Comparison of ENCODE assay signal across 8 mouse cellular contexts in the genomic region with DNA sequence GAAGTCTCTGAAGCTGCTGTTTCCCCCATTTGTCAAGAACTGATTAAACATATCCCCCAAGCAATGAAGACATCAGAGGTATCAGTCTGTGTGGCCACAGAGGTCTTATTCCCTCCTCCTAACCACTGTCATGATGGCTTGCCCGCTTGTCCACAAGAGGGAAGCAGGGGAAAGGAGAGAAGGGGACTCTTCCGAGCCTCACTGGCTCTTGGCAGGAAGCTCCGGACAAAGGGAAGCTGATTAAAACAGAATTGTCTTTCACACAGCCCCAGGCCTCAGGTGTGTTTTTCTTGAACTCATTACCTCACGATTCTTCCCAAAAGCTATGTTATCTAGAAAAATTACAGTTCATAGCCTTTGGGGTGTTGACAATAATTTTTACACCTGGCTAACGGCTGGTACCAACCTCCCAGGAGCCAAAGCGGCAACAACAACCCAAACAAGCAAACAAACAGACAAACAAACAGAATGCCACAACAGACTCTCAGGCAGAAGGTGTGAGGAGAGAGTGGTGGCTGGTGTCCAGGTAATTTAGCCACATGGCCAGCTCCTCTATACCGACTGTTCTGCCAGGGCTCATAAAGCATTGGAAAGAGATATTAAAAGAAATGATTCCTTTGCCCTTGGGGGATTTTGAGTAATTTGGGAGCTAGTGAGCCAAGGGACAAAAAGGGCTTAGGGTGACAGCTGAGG.
DNase-seq lines count a peak whose midpoint lies in the region; ATAC-seq lines count a peak whose summit lies in the region.

No protein-coding gene starts in this region.

- ATAC-seq in CD4-positive, CD25-positive, alpha-beta regulatory T cell, adult 4 months: no peak

- peak; percentile 44 to 57 for DNase-seq in layer of hippocampus, postnatal 10 days (ENCODE audit: low spot score in 2 of 2)
- no peak for DNase-seq in layer of hippocampus, adult 9-11 months
- peak; percentile 34 for DNase-seq in adrenal gland, postnatal 25 days
- peak; percentile 15 for DNase-seq in gastrocnemius, postnatal 14 days
- peak; percentile 64 for DNase-seq in kidney, postnatal 10 days
- DNase-seq in ovary, postnatal 36 days (ENCODE audit: low spot score): peak; percentile 39
- no peak for DNase-seq in left cerebral cortex, adult 18-20 months (ENCODE audit: low spot score in 2 of 2)

- intact Hi-C loops in gastrocnemius, postnatal 14 days (cut with DNase I; ENCODE audit: low total_unique reads): no loop called here

Comparison
In these comparisons a context has a peak if more than half of its experiments do, and no peak if none do; other contexts are left out.
1. DNase-seq: peak in layer of hippocampus, postnatal 10 days (2 of 2), adrenal gland, postnatal 25 days (single experiment), gastrocnemius, postnatal 14 days (single experiment), kidney, postnatal 10 days (single experiment) and ovary, postnatal 36 days (single experiment); none in layer of hippocampus, adult 9-11 months (single experiment) and left cerebral cortex, adult 18-20 months (0 of 2).